Mouse (Mus musculus): ENCODE results near the gene Sigmar1. TPM values are rescaled to one million over a fixed set of nuclear protein-coding genes. Genes with fewer than 3 reads are reported as not detected.
A peak's percentile ranks its signal among the peaks of the same experiment; 100 is the strongest.
"Not testable (repeated sequence)": the region's sequence is repeated elsewhere in the genome, so short reads cannot be mapped to it uniquely, and the experiment has no call there.

Sigmar1 gene
- 69.9 and 76.8 TPM in 2 replicates for polyA plus RNA-seq (2014; fragmentation: Nextera tagmentation; extraction: Ambion mirVana)

- H3K4me2 ChIP-seq: peak within 1 kb of the TSS; percentile 90
- H3K27me3 ChIP-seq (ENCODE audit: control insufficient read depth, insufficient read depth, low read length): no peaks in the 10 kb centered on the region
- H3K9me3 ChIP-seq (replicated peaks; ENCODE audit: control insufficient read depth, low read length): no peaks in the 10 kb centered on the region
- H3K36me3 ChIP-seq (ENCODE audit: control insufficient read depth, insufficient read depth, low read length): peaks cover 5% of the 10 kb centered on the region; the same call in 1 of the 2 replicates
- H3K27ac ChIP-seq (ENCODE audit: low read depth, low read length): peak within 1 kb of the TSS; percentile 85
- ATAC-seq (replicated peaks; ENCODE audit: insufficient number of reproducible peaks, low FRiP score, low TSS enrichment): peak; percentile 77
- H3K9ac ChIP-seq (ENCODE audit: low read depth, low read length): peak within 1 kb of the TSS; percentile 94
- WGBS (ENCODE audit: insufficient replicate concordance): under 1% methylated on average over 57 of the region's 57 CpGs
- H3K4me1 ChIP-seq (ENCODE audit: control insufficient read depth, insufficient read depth, low read length): peaks cover 25% of the 10 kb centered on the region
- H3K4me3 ChIP-seq (ENCODE audit: low read depth, low read length): peak within 1 kb of the TSS; percentile 77
These were observed at the start of gene Sigmar1 for GRCm38 (mm10) chr4:41755338-41756305. Gene Sigmar1 (minus strand): TSS chr4:41756157.

DNA sequence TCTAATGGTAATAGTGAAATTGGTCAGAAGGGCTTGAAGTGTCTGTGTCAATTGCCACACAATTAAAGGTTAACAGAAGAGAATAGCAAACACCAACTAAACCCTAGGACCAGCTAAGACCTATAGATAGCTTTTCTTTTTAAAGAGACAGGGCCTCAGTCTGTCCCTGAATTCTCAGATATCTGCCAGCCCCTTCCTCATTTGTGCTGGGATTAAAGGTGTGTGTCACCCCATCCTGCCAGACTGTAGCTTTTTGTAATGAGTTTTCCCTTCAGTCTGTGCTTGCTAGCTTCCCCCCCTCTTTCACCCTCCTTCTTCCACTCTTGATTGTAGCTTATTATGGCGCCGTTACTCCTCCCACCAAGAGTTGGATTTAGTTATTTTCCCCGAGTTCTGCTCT, 27.2 kb upstream of the Sigmar1 start:
- H3K36me3 ChIP-seq (ENCODE audit: control insufficient read depth, insufficient read depth, low read length); H3K9ac ChIP-seq (ENCODE audit: low read depth, low read length); H3K4me2 ChIP-seq; H3K4me3 ChIP-seq (ENCODE audit: low read depth, low read length); H3K27ac ChIP-seq (ENCODE audit: low read depth, low read length); H3K4me1 ChIP-seq (ENCODE audit: control insufficient read depth, insufficient read depth, low read length); ATAC-seq (replicated peaks; ENCODE audit: insufficient number of reproducible peaks, low FRiP score, low TSS enrichment); H3K27me3 ChIP-seq (ENCODE audit: control insufficient read depth, insufficient read depth, low read length); H3K9me3 ChIP-seq (replicated peaks; ENCODE audit: control insufficient read depth, low read length): not testable (repeated sequence)
- WGBS (ENCODE audit: insufficient replicate concordance): 59% methylated on average over 3 of the region's 3 CpGs

GRCm38 (mm10) chr4:41782711-41783110, 26.8 kb upstream of the Sigmar1 start:
- 49% methylated on average over 4 of the region's 4 CpGs for WGBS (ENCODE audit: insufficient replicate concordance)
- H3K4me3 ChIP-seq (ENCODE audit: low read depth, low read length); H3K4me1 ChIP-seq (ENCODE audit: control insufficient read depth, insufficient read depth, low read length); H3K9me3 ChIP-seq (replicated peaks; ENCODE audit: control insufficient read depth, low read length); H3K27me3 ChIP-seq (ENCODE audit: control insufficient read depth, insufficient read depth, low read length); H3K4me2 ChIP-seq; H3K27ac ChIP-seq (ENCODE audit: low read depth, low read length); ATAC-seq (replicated peaks; ENCODE audit: insufficient number of reproducible peaks, low FRiP score, low TSS enrichment); H3K36me3 ChIP-seq (ENCODE audit: control insufficient read depth, insufficient read depth, low read length); H3K9ac ChIP-seq (ENCODE audit: low read depth, low read length): not testable (repeated sequence)

- not testable (repeated sequence) for H3K9me3 ChIP-seq (replicated peaks; ENCODE audit: control insufficient read depth, low read length); H3K4me1 ChIP-seq (ENCODE audit: control insufficient read depth, insufficient read depth, low read length); H3K36me3 ChIP-seq (ENCODE audit: control insufficient read depth, insufficient read depth, low read length); H3K27me3 ChIP-seq (ENCODE audit: control insufficient read depth, insufficient read depth, low read length); ATAC-seq (replicated peaks; ENCODE audit: insufficient number of reproducible peaks, low FRiP score, low TSS enrichment); H3K27ac ChIP-seq (ENCODE audit: low read depth, low read length); H3K4me3 ChIP-seq (ENCODE audit: low read depth, low read length); H3K9ac ChIP-seq (ENCODE audit: low read depth, low read length)
- WGBS (ENCODE audit: insufficient replicate concordance): 14% methylated on average over 14 of the region's 21 CpGs
- H3K4me2 ChIP-seq: peak overlapping the region; percentile 46
These were observed 26.0 kb upstream of the Sigmar1 start for GRCm38 (mm10) chr4:41781748-41782485.

- not testable (repeated sequence) for H3K27me3 ChIP-seq (ENCODE audit: control insufficient read depth, insufficient read depth, low read length); H3K9me3 ChIP-seq (replicated peaks; ENCODE audit: control insufficient read depth, low read length); H3K4me3 ChIP-seq (ENCODE audit: low read depth, low read length); H3K4me1 ChIP-seq (ENCODE audit: control insufficient read depth, insufficient read depth, low read length); H3K4me2 ChIP-seq; H3K27ac ChIP-seq (ENCODE audit: low read depth, low read length); ATAC-seq (replicated peaks; ENCODE audit: insufficient number of reproducible peaks, low FRiP score, low TSS enrichment); H3K36me3 ChIP-seq (ENCODE audit: control insufficient read depth, insufficient read depth, low read length); H3K9ac ChIP-seq (ENCODE audit: low read depth, low read length)
- WGBS (ENCODE audit: insufficient replicate concordance): 23% methylated on average over 9 of the region's 9 CpGs
These were observed 25.3 kb upstream of the Sigmar1 start for GRCm38 (mm10) chr4:41781271-41781670.

DNA sequence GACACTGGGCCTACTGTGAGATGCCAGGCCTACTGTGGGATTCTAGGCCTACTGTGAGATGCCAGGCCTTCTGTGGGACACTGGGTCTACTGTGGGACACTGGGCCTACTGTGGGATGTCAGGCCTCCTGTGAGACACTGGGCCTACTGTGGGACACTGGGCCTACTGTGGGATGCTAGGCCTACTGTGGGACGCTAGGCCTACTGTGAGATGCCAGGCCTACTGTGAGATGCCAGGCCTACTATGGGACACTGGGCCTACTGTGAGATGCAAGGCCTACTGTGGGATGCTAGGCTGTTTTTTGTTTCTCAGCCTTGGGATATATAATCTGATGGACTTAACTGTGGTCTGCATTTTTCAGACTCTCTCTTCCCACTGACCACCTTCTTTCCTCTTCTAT, 19.9 kb upstream of the Sigmar1 start:
- H3K9ac ChIP-seq (ENCODE audit: low read depth, low read length); H3K4me2 ChIP-seq; H3K4me3 ChIP-seq (ENCODE audit: low read depth, low read length); H3K27ac ChIP-seq (ENCODE audit: low read depth, low read length); H3K4me1 ChIP-seq (ENCODE audit: control insufficient read depth, insufficient read depth, low read length); H3K36me3 ChIP-seq (ENCODE audit: control insufficient read depth, insufficient read depth, low read length); H3K27me3 ChIP-seq (ENCODE audit: control insufficient read depth, insufficient read depth, low read length); ATAC-seq (replicated peaks; ENCODE audit: insufficient number of reproducible peaks, low FRiP score, low TSS enrichment); H3K9me3 ChIP-seq (replicated peaks; ENCODE audit: control insufficient read depth, low read length): not testable (repeated sequence)
- WGBS (ENCODE audit: insufficient replicate concordance): 65% methylated on average over 1 of the region's 1 CpGs

GRCm38 (mm10) chr4:41774506-41774905, 18.5 kb upstream of the Sigmar1 start:
- H3K9ac ChIP-seq (ENCODE audit: low read depth, low read length): not testable (repeated sequence)

GRCm38 (mm10) chr4:41774002-41774401, 18.0 kb upstream of the Sigmar1 start, which contains the start of gene Ccl27a:
Gene Ccl27a (minus strand): TSS chr4:41774247.
- H3K9ac ChIP-seq (ENCODE audit: low read depth, low read length); H3K27ac ChIP-seq (ENCODE audit: low read depth, low read length); H3K4me1 ChIP-seq (ENCODE audit: control insufficient read depth, insufficient read depth, low read length); H3K9me3 ChIP-seq (replicated peaks; ENCODE audit: control insufficient read depth, low read length); ATAC-seq (replicated peaks; ENCODE audit: insufficient number of reproducible peaks, low FRiP score, low TSS enrichment); H3K27me3 ChIP-seq (ENCODE audit: control insufficient read depth, insufficient read depth, low read length); H3K36me3 ChIP-seq (ENCODE audit: control insufficient read depth, insufficient read depth, low read length): not testable (repeated sequence)
- Histone ChIP-seq H3K4me2 (peak within 1 kb of the TSS; percentile 52), H3K4me3 (ENCODE audit: low read depth, low read length) (peak within 1 kb of the TSS; percentile 30)
- 0% methylated on average over 12 of the region's 14 CpGs for WGBS (ENCODE audit: insufficient replicate concordance)

More at GRCm38 (mm10) chr4:41774506-41774905, 18.5 kb upstream of the Sigmar1 start:
- not testable (repeated sequence) for ATAC-seq (replicated peaks; ENCODE audit: insufficient number of reproducible peaks, low FRiP score, low TSS enrichment); H3K9me3 ChIP-seq (replicated peaks; ENCODE audit: control insufficient read depth, low read length); H3K27ac ChIP-seq (ENCODE audit: low read depth, low read length); H3K36me3 ChIP-seq (ENCODE audit: control insufficient read depth, insufficient read depth, low read length); H3K4me3 ChIP-seq (ENCODE audit: low read depth, low read length); H3K4me1 ChIP-seq (ENCODE audit: control insufficient read depth, insufficient read depth, low read length); H3K27me3 ChIP-seq (ENCODE audit: control insufficient read depth, insufficient read depth, low read length)
- H3K4me2 ChIP-seq: peak overlapping the region; percentile 52
- 66% methylated on average over 3 of the region's 3 CpGs for WGBS (ENCODE audit: insufficient replicate concordance)
